Mouse (Mus musculus) embryonic fibroblast, embryonic 13.5 days (primary cell): ENCODE data around the gene Exosc1.

ENCODE experiments used
- CTCF ChIP-seq: IDR thresholded peaks from 2 replicates; pipeline ENCODE4 v1.5.1; 2011; ENCODE audit warnings: mild to moderate bottlenecking, control low read depth, low read length, moderate library complexity, borderline replicate concordance; ENCODE audit not compliant: insufficient read depth
- POLR2A ChIP-seq: IDR thresholded peaks from 2 replicates; pipeline ENCODE4 v1.6.1; 2011; ENCODE audit warnings: low read depth, mild to moderate bottlenecking, control low read depth, low read length, moderate library complexity

- TF ChIP-seq CTCF (no peak), POLR2A (no peak)
Measured at GRCm38 (mm10) chr19:41906311-41907078, 26.7 kb downstream of the Exosc1 start.
